Mouse (Mus musculus) limb, embryonic 12.5 days (tissue): ENCODE measurements at regions not wholly inside any gene's neighbourhood (a gene's known extent, or its start where the extent isn't known, plus 50 kb on each side); places are given as distances from the start of the nearest gene placed in this dataset.

Source experiments
- ATAC-seq: fragments of 200-750 bp; cut with Nextera tagmentation; 2 replicates; pipeline ENCODE4 v1.8.0; 2017; ENCODE audit warnings: low read depth, moderate TSS enrichment; ENCODE audit not compliant: insufficient number of reproducible peaks, insufficient read depth, low FRiP score, low TSS enrichment
- H3K27ac ChIP-seq: fragments of 300-500 bp; sonication (generic); 2 replicates; pipeline ENCODE4 v1.5.1; 2016; ENCODE audit warnings: mild to moderate bottlenecking, moderate library complexity
- H3K27me3 ChIP-seq: fragments of 300-500 bp; sonication (generic); 2 replicates; pipeline ENCODE4 v1.6.1; 2016; ENCODE audit warnings: mild to moderate bottlenecking, moderate library complexity
- H3K36me3 ChIP-seq: fragments of 300-500 bp; sonication (generic); 2 replicates; pipeline ENCODE4 v1.6.1; 2016; ENCODE audit warnings: mild to moderate bottlenecking, moderate library complexity
- H3K4me1 ChIP-seq: fragments of 300-500 bp; sonication (generic); replicated peaks from 2 replicates; pipeline ENCODE4 v1.6.1; 2016
- H3K4me2 ChIP-seq: fragments of 300-500 bp; sonication (generic); 2 replicates; pipeline ENCODE4 v1.6.1; 2016; ENCODE audit warnings: mild to moderate bottlenecking, moderate library complexity
- H3K4me3 ChIP-seq: fragments of 300-500 bp; sonication (generic); replicated peaks from 2 replicates; pipeline ENCODE4 v1.5.1; 2016; ENCODE audit warnings: mild to moderate bottlenecking
- H3K9ac ChIP-seq: fragments of 300-500 bp; sonication (generic); replicated peaks from 2 replicates; pipeline ENCODE4 v1.6.1; 2016; ENCODE audit warnings: mild to moderate bottlenecking, moderate library complexity
- H3K9me3 ChIP-seq: fragments of 300-500 bp; sonication (generic); 2 replicates; pipeline ENCODE4 v1.6.1; 2016; ENCODE audit warnings: mild to moderate bottlenecking, moderate library complexity
- WGBS: fragments of 180-500 bp; shearing (Covaris S2); methylation state at CpG from one replicate; pipeline ENCODE4 v1.1.7; 2016; 5-methylcytosine and 5-hydroxymethylcytosine counted together

DNA sequence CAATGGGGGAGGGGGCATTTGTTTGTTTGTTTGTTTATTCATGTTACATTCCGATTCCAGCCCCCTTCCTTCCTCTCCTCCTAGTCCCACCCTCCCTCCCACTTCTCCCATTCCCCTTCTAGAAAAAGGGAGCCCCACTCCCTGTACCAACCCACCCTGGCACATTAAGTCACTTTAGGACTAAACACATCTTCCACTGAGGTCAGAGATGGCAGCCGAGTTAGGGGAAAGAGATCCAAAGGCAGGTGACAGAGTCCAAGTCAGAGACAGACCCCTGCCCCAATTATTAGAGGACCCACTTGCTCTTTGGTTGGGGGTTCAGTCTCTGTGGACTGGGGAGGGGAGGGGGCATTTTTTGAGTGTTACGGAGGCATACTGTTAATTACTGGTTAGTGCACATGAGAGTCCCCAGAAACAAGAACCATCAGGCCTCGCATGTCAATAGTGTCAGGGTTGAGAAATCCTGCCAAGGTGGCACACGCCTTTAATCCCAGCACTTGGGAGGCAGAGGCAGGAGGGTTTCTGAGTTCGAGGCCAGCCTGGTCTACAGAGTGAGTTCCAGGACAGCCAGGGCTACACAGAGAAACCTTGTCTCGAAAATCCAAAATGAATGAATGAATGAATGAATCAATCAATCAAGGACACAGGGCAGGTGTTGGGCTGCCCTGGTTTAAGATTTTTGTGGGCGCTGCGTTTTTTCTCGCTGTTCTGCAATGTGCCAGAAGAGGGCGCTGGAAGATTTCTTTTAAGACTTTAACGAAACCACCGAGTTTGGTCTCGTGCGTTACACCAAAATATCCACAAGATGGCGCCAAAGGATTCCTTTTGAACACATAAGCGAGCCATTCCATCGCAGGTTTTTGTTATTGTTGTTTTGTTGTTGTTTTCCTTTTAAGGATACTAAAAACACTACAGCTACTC is 67.8 kb upstream of the Arhgap29 start:
- Histone ChIP-seq H3K4me3 (no peak overlapping the region), H3K9ac (no peak overlapping the region), H3K4me2 (peak overlapping the region; percentile 34), H3K36me3 (no peaks in the 10 kb centered on the region), H3K27ac (no peak overlapping the region), H3K9me3 (no peaks in the 10 kb centered on the region), H3K27me3 (peaks cover 6% of the 10 kb centered on the region), H3K4me1 (peaks cover 15% of the 10 kb centered on the region; the same call in 1 of the 2 replicates)
- ATAC-seq: no peak
- WGBS: 21% methylated on average over 18 of the region's 18 CpGs

DNA sequence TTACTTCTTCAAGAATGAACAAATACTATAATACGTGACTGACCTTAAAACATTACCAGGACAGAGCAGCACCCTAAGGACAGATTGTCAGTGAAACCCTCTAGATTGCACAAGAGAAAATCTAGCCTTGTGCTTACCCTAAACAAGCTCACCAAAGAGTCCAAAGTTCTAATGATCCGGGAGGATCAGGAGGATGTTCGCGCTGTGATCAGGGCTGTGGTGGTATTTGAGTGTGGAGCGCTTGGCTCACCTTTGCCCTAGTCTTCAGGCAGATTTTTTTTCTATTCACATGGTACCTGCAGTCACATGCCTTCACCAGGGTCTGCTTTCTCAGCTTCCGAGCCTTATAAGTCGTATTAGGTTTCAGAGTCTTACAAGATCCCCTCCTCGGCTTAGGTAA is 65.3 kb upstream of the Abcd3 start:
- Histone ChIP-seq H3K27me3 (no peaks in the 10 kb centered on the region; the same call in 1 of the 2 replicates), H3K9me3 (no peaks in the 10 kb centered on the region), H3K9ac (no peak overlapping the region), H3K4me1 (no peaks in the 10 kb centered on the region), H3K4me3 (no peak overlapping the region), H3K27ac (no peak overlapping the region), H3K4me2 (no peak overlapping the region), H3K36me3 (no peaks in the 10 kb centered on the region)
- ATAC-seq: no peak
- WGBS: 75% methylated on average over 8 of the region's 8 CpGs

DNA sequence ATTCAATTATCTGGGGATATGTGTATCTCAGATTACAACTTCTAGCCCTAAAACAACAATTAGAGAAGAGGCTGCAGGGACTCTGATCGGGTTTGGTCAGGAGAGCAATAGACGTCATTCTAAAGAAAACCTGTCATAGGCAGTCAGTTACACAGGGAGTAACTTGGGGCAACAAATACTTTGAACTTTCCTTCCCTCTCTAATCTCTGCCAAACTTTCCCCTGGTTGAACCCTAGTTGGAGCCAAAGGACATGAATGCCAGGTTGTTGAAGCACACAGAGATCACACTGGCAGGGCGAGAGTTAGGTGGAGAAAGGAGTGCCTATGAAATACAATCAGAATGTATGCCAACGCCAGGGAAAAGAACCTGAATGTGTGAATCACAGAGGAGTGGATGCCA is 60.0 kb upstream of the Abcd3 start:
- 82% methylated on average over 4 of the region's 4 CpGs for WGBS
- H3K9ac ChIP-seq: no peak overlapping the region
- no peak overlapping the region for H3K4me3 ChIP-seq
- no peak for ATAC-seq
- no peak overlapping the region for H3K27ac ChIP-seq
- H3K4me1 ChIP-seq: no peaks in the 10 kb centered on the region
- no peaks in the 10 kb centered on the region for H3K36me3 ChIP-seq
- H3K27me3 ChIP-seq: no peaks in the 10 kb centered on the region
- H3K9me3 ChIP-seq: no peaks in the 10 kb centered on the region
- H3K4me2 ChIP-seq: no peak overlapping the region

DNA sequence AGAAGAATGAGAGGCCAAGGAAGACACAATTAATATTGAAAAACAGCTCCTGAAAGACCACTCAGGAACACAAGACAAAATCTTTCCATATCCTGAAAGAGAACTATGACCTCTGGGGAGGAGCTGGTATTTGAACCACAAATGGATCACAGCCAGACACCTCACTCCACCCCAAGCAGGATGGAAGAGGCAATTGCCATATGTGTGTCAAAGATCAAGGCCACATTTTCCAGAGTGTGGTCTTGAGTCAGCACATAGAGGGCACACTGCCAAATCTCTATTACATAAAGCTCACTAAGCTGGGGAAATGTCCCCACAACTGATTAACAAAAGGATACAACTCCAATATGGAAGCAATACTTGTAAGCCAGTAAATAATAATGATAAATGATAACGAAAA is 59.5 kb upstream of the Abcd3 start:
- Histone ChIP-seq H3K4me1 (no peaks in the 10 kb centered on the region), H3K27me3 (no peaks in the 10 kb centered on the region)
- WGBS: 86% methylated on average over 1 of the region's 1 CpGs

DNA sequence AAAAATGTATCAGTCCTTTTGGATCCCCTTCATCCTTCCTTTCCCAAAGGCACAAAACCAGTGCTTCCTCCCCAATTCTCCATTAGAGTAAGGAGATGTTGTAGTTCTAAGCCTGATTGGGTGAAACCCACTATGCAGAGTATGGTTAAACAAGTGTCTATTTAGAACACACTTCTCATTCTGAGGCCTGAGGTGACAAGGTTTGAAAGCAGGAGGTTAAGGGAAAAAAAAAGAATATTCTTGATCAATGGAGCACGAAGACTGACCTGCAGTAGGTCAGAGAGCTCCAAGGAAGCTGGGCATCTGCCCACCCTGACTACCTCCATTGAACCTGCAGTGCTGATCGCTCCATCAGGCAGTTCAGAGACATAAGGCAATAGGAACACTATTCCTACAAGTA is 58.5 kb upstream of the Abcd3 start:
- H3K27me3 ChIP-seq: no peaks in the 10 kb centered on the region
- no peak for ATAC-seq
- no peak overlapping the region for H3K9ac ChIP-seq
- no peak overlapping the region for H3K27ac ChIP-seq
- H3K4me1 ChIP-seq: no peaks in the 10 kb centered on the region
- H3K9me3 ChIP-seq: no peaks in the 10 kb centered on the region
- H3K36me3 ChIP-seq: no peaks in the 10 kb centered on the region
- H3K4me3 ChIP-seq: no peak overlapping the region
- no peak overlapping the region for H3K4me2 ChIP-seq
- 94% methylated on average over 2 of the region's 2 CpGs for WGBS

More for the DNA sequence above, 59.5 kb upstream of the Abcd3 start:
- Histone ChIP-seq H3K4me3 (no peak overlapping the region), H3K9ac (no peak overlapping the region), H3K4me2 (no peak overlapping the region), H3K36me3 (no peaks in the 10 kb centered on the region), H3K9me3 (no peaks in the 10 kb centered on the region), H3K27ac (no peak overlapping the region)
- ATAC-seq: no peak

DNA sequence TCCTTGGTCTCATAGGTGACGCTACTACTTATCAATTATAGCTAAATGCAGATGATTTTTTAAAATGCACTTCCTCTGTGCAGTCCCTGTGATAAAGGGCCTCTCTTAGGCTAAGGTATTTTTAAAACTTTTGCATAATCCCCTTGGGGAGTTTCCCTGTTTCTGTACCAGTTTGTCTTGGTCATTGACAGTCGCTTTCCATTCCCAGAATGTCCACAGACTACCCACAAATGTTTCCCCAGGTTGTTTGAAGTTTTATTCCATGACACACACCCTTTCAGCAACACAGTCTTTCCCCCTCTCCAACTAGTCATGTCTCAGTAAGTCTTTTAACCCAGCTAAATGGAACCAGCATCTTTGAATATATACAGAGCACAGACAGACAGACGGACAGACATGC is 57.6 kb upstream of the Abcd3 start:
- Histone ChIP-seq H3K4me1 (no peaks in the 10 kb centered on the region), H3K4me2 (no peak overlapping the region), H3K36me3 (no peaks in the 10 kb centered on the region), H3K9ac (no peak overlapping the region), H3K4me3 (no peak overlapping the region), H3K9me3 (no peaks in the 10 kb centered on the region), H3K27ac (no peak overlapping the region), H3K27me3 (no peaks in the 10 kb centered on the region)
- ATAC-seq: no peak
- WGBS: 86% methylated on average over 3 of the region's 3 CpGs

DNA sequence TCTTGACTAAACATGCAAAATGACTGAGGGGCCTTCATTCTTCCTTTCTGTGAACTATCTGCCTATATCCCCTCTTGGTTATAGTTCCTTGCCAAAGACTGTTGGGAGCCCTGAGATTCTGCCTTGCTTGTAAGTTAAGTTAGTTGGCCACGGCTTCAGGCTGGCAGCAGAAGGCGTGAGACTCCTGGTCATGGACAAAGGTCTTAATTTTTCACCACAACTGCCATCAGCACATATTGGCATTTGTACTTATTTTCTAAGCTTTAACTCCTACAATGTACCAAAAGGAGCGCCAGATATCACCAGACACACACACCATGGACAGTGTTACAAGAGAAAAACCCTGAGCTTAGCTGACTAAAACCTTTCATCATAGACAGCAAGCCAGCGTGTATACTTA is 56.7 kb upstream of the Abcd3 start:
- no peak overlapping the region for H3K9ac ChIP-seq
- 85% methylated on average over 4 of the region's 4 CpGs for WGBS

DNA sequence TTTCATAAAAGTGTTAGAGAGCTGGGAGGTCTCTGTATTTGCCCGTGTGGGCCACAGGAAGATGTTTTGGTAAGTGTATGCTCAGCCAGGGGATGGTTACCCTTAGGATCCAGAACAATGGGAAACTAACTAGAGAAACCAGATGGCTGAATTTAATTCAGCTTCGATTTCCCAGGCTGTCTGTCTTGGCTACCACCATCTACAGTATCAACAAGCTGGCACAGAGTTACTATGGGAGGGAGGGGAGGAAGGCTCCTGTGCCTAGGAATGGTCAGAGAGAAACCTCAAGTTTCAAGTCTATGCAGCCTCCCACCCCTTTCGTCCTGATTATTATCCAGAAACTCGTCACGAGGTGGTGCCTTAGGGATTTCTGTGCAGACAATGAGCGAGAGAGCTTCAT is 55.6 kb upstream of the Abcd3 start:
- ATAC-seq: no peak
- 88% methylated on average over 6 of the region's 6 CpGs for WGBS
- no peaks in the 10 kb centered on the region for H3K27me3 ChIP-seq
- H3K4me3 ChIP-seq: no peak overlapping the region
- no peak overlapping the region for H3K4me2 ChIP-seq
- no peak overlapping the region for H3K9ac ChIP-seq
- H3K4me1 ChIP-seq: no peaks in the 10 kb centered on the region
- no peak overlapping the region for H3K27ac ChIP-seq
- H3K9me3 ChIP-seq: no peaks in the 10 kb centered on the region
- no peaks in the 10 kb centered on the region for H3K36me3 ChIP-seq

More for the DNA sequence above, 56.7 kb upstream of the Abcd3 start:
- no peaks in the 10 kb centered on the region for H3K27me3 ChIP-seq
- no peak for ATAC-seq
- H3K4me3 ChIP-seq: no peak overlapping the region
- no peak overlapping the region for H3K4me2 ChIP-seq
- no peak overlapping the region for H3K27ac ChIP-seq
- no peaks in the 10 kb centered on the region for H3K36me3 ChIP-seq
- no peaks in the 10 kb centered on the region for H3K9me3 ChIP-seq
- H3K4me1 ChIP-seq: no peaks in the 10 kb centered on the region

DNA sequence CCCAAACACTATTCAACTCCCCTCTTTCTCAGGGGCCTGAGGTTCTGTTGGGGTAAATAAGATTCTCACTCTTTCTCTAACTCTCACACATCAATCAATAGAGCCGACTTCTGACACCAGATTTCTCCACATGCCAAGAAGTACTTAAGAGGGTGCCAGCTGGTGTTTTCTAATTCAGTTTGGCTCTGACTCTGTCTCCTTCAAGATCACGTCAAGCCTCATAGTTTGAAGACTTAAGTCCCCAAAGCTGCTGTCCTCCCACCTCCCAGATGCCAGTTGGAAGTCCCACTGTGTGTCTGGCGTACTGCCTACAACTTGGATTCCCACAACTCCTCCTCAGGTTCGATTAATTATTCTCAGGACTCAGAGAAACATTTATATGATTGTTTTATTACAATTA is 54.6 kb upstream of the Abcd3 start:
- H3K4me2 ChIP-seq: no peak overlapping the region
- no peak for ATAC-seq
- H3K4me3 ChIP-seq: no peak overlapping the region
- H3K9ac ChIP-seq: no peak overlapping the region
- no peaks in the 10 kb centered on the region for H3K27me3 ChIP-seq
- no peaks in the 10 kb centered on the region for H3K9me3 ChIP-seq
- H3K27ac ChIP-seq: no peak overlapping the region
- H3K4me1 ChIP-seq: 0 out of 2 replicates have a peak, but pooled peaks cover 4% of the 10 kb centered on the region
- WGBS: 58% methylated on average over 4 of the region's 4 CpGs
- no peaks in the 10 kb centered on the region for H3K36me3 ChIP-seq

DNA sequence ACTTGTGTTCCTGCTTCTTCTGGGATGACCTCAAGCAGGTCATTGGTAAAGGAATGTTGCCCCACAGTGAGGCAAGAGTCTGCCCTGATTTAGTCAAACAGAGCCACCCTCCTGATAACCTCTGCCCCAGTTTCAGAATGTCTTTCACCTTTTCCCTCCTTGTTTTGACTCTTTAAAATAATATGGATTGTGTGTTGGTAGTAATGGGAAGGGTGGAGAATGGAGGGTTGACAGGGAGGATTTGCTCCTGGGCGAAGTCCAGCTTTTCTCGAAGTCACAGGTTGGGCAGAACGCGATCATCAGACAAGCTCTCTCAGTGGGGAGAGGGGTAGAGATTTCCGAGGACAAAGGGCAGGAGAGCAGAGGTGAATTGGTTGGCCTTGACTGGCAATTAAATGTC is 52.2 kb upstream of the Abcd3 start:
- WGBS: 69% methylated on average over 5 of the region's 5 CpGs
- 0 out of 2 replicates have a peak, but pooled peaks cover 6% of the 10 kb centered on the region for H3K4me1 ChIP-seq
- H3K9ac ChIP-seq: no peak overlapping the region
- no peak overlapping the region for H3K4me3 ChIP-seq
- no peaks in the 10 kb centered on the region for H3K36me3 ChIP-seq
- H3K27me3 ChIP-seq: no peaks in the 10 kb centered on the region
- ATAC-seq: no peak
- no peak overlapping the region for H3K4me2 ChIP-seq
- H3K27ac ChIP-seq: no peak overlapping the region
- H3K9me3 ChIP-seq: no peaks in the 10 kb centered on the region

DNA sequence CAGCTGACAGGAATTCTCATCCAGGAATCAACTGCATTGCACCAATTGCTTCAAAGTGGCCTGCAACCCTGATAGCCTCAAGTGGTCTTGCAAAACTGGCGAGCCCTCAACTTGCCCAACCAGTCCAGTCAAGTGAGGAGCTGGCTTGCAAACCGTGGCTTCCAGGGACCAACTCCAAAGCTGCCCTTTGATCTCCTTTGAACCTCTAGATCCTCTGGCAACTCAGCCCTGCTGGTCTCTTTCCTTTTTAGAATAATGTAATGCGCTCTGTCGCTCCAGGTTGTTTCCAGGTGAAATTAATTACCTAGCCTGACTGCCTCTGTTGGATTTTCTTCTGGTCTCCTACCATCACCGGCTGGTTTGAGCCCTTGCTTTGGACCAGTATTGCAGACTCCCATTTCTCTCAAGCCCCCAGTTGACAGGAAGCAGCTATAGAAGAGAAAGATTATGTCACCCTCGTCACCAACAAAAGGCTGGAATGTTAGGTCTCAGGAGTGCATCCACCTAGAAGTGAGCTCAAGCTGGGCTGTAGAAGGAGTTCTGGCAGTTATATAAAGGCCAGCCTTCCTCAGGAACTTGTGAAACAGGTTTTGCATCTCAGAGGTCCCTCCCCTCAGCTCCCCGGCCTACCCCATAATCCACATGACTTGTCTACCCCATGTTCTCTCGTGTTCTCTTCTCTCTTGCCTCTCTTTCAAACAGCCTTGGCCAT is 49.8 kb upstream of the Abcd3 start:
- Histone ChIP-seq H3K4me3 (no peak overlapping the region), H3K27me3 (no peaks in the 10 kb centered on the region), H3K9me3 (no peaks in the 10 kb centered on the region), H3K9ac (no peak overlapping the region), H3K27ac (no peak overlapping the region), H3K4me1 (0 out of 2 replicates have a peak, but pooled peaks cover 6% of the 10 kb centered on the region), H3K4me2 (no peak overlapping the region), H3K36me3 (no peaks in the 10 kb centered on the region)
- ATAC-seq: no peak
- 34% methylated on average over 8 of the region's 8 CpGs for WGBS
